Mouse (Mus musculus) intestine, postnatal 0 days (tissue): Measurements from ENCODE around the gene Trim44. TPM values are rescaled to one million over a fixed set of nuclear protein-coding genes. Genes with fewer than 3 reads are reported as not detected.

Source experiments
- ATAC-seq: fragments of 200-750 bp; cut with Nextera tagmentation; 2 replicates; pipeline ENCODE4 v1.8.0; 2017; ENCODE audit warnings: mild to moderate bottlenecking, moderate TSS enrichment, moderate library complexity
- H3K27ac ChIP-seq: fragments of 300-500 bp; sonication (generic); 2 replicates; pipeline ENCODE4 v1.5.1; 2014; ENCODE audit warnings: mild to moderate bottlenecking, low read depth, low read length, moderate library complexity
- H3K27me3 ChIP-seq: fragments of 300-500 bp; sonication (generic); replicated peaks from 2 replicates; pipeline ENCODE4 v1.6.1; 2014; ENCODE audit warnings: low read length, mixed read lengths; ENCODE audit not compliant: control insufficient read depth, insufficient read depth
- H3K36me3 ChIP-seq: fragments of 300-500 bp; sonication (generic); 2 replicates; pipeline ENCODE4 v1.6.1; 2014; ENCODE audit warnings: mild to moderate bottlenecking, moderate library complexity; ENCODE audit not compliant: control insufficient read depth, insufficient read depth
- H3K4me1 ChIP-seq: fragments of 300-500 bp; sonication (generic); replicated peaks from 2 replicates; pipeline ENCODE4 v1.6.1; 2014; ENCODE audit warnings: antibody characterized with exemption, low read length, mixed read lengths; ENCODE audit not compliant: control insufficient read depth, insufficient read depth
- H3K4me2 ChIP-seq: fragments of 300-500 bp; sonication (generic); replicated peaks from 2 replicates; pipeline ENCODE4 v1.6.1; 2014; ENCODE audit warnings: low read depth, mild to moderate bottlenecking, moderate library complexity
- H3K4me3 ChIP-seq: fragments of 300-500 bp; sonication (generic); 2 replicates; pipeline ENCODE4 v1.5.1; 2014; ENCODE audit warnings: low read depth, low read length
- H3K9ac ChIP-seq: fragments of 300-500 bp; sonication (generic); 2 replicates; pipeline ENCODE4 v1.6.1; 2014; ENCODE audit warnings: mild to moderate bottlenecking, low read depth, low read length
- H3K9me3 ChIP-seq: fragments of 300-500 bp; sonication (generic); 2 replicates; pipeline ENCODE4 v1.6.1; 2016; ENCODE audit warnings: mixed run types; ENCODE audit not compliant: control insufficient read depth
- CTCF ChIP-seq: sonication (generic); IDR thresholded peaks from 2 replicates; pipeline ENCODE4 v1.5.1; 2016; ENCODE audit warnings: low read depth, mild to moderate bottlenecking, control low read depth, antibody characterized with exemption, moderate library complexity
- WGBS: fragments of 180-500 bp; shearing (Covaris S2); extraction: QIAGEN DNeasy Blood & Tissue Kit; methylation state at CpG from one replicate; pipeline ENCODE4 v1.1.7; 2014; 5-methylcytosine and 5-hydroxymethylcytosine counted together
- polyA plus RNA-seq: library from polyadenylated mRNA; unstranded; fragments of >200 nt; fragmentation: Nextera tagmentation; extraction: Ambion mirVana; gene quantifications from 2 replicates; pipeline ENCODE4 v1.2.1, GENCODE M21; 2015

The Trim44 gene
- polyA plus RNA-seq, 1 experiment from 2014 or later, result 12.3 TPM

GRCm38 (mm10) chr2:102331092-102331491, 76.5 kb downstream of the Trim44 start:
- no peaks in the 10 kb centered on the region for H3K4me1 ChIP-seq

GRCm38 (mm10) chr2:102325921-102326320, 81.7 kb downstream of the Trim44 start:
- no peaks in the 10 kb centered on the region for H3K27me3 ChIP-seq
- no peak overlapping the region for H3K9ac ChIP-seq
- TF ChIP-seq CTCF, result no peak
- H3K4me2 ChIP-seq, result no peak overlapping the region
- no peaks in the 10 kb centered on the region for H3K9me3 ChIP-seq
- no peaks in the 10 kb centered on the region for H3K4me1 ChIP-seq
- ATAC-seq, result no peak
- no peak overlapping the region for H3K4me3 ChIP-seq
- 95% methylated on average over 2 of the region's 2 CpGs for WGBS
- no peaks in the 10 kb centered on the region for H3K36me3 ChIP-seq
- H3K27ac ChIP-seq, result no peak overlapping the region

More at GRCm38 (mm10) chr2:102331092-102331491, 76.5 kb downstream of the Trim44 start:
- no peak for TF ChIP-seq CTCF
- 85% methylated on average over 3 of the region's 3 CpGs for WGBS
- Histone ChIP-seq H3K4me3 (no peak overlapping the region), H3K4me2 (no peak overlapping the region), H3K27ac (no peak overlapping the region), H3K9ac (no peak overlapping the region), H3K27me3 (no peaks in the 10 kb centered on the region), H3K36me3 (no peaks in the 10 kb centered on the region), H3K9me3 (no peaks in the 10 kb centered on the region)
- ATAC-seq, result no peak

- Histone ChIP-seq H3K4me3 (no peak overlapping the region), H3K36me3 (no peaks in the 10 kb centered on the region), H3K9ac (no peak overlapping the region), H3K9me3 (no peaks in the 10 kb centered on the region), H3K4me2 (no peak overlapping the region), H3K4me1 (no peaks in the 10 kb centered on the region), H3K27ac (no peak overlapping the region), H3K27me3 (no peaks in the 10 kb centered on the region)
- no peak for TF ChIP-seq CTCF
- ATAC-seq, result no peak
Measured at GRCm38 (mm10) chr2:102324336-102324735, 83.3 kb downstream of the Trim44 start.

- Histone ChIP-seq H3K27ac (no peak overlapping the region), H3K9me3 (no peaks in the 10 kb centered on the region), H3K27me3 (no peaks in the 10 kb centered on the region), H3K4me3 (no peak overlapping the region), H3K9ac (no peak overlapping the region), H3K36me3 (no peaks in the 10 kb centered on the region), H3K4me1 (no peaks in the 10 kb centered on the region), H3K4me2 (no peak overlapping the region)
- no peak for ATAC-seq
- TF ChIP-seq CTCF, result no peak
- 70% methylated on average over 3 of the region's 3 CpGs for WGBS
Measured at GRCm38 (mm10) chr2:102316540-102316939, 91.1 kb downstream of the Trim44 start.

GRCm38 (mm10) chr2:102315153-102315552, 92.5 kb downstream of the Trim44 start:
- H3K4me1 ChIP-seq, result no peaks in the 10 kb centered on the region
- H3K9me3 ChIP-seq, result no peaks in the 10 kb centered on the region
- no peak overlapping the region for H3K4me3 ChIP-seq
- ATAC-seq, result no peak
- no peak for TF ChIP-seq CTCF
- H3K4me2 ChIP-seq, result no peak overlapping the region
- H3K27ac ChIP-seq, result no peak overlapping the region
- no peak overlapping the region for H3K9ac ChIP-seq
- no peaks in the 10 kb centered on the region for H3K36me3 ChIP-seq
- 94% methylated on average over 4 of the region's 4 CpGs for WGBS
- H3K27me3 ChIP-seq, result no peaks in the 10 kb centered on the region

GRCm38 (mm10) chr2:102314610-102315009, 93.0 kb downstream of the Trim44 start:
- no peak for ATAC-seq
- no peaks in the 10 kb centered on the region for H3K4me1 ChIP-seq
- H3K27ac ChIP-seq, result no peak overlapping the region
- no peaks in the 10 kb centered on the region for H3K36me3 ChIP-seq
- 17% methylated on average over 1 of the region's 1 CpGs for WGBS
- H3K4me3 ChIP-seq, result no peak overlapping the region
- no peaks in the 10 kb centered on the region for H3K27me3 ChIP-seq
- H3K9ac ChIP-seq, result no peak overlapping the region
- H3K4me2 ChIP-seq, result no peak overlapping the region
- TF ChIP-seq CTCF, result no peak
- H3K9me3 ChIP-seq, result no peaks in the 10 kb centered on the region

GRCm38 (mm10) chr2:102314068-102314467, 93.6 kb downstream of the Trim44 start:
- Histone ChIP-seq H3K9me3 (no peaks in the 10 kb centered on the region), H3K27me3 (no peaks in the 10 kb centered on the region), H3K27ac (no peak overlapping the region), H3K4me2 (no peak overlapping the region), H3K4me3 (no peak overlapping the region), H3K9ac (no peak overlapping the region), H3K4me1 (no peaks in the 10 kb centered on the region), H3K36me3 (no peaks in the 10 kb centered on the region)
- 68% methylated on average over 2 of the region's 2 CpGs for WGBS
- no peak for ATAC-seq
- TF ChIP-seq CTCF, result no peak
